ENCODE assay signal across 9 mouse cellular contexts in the genomic region with DNA sequence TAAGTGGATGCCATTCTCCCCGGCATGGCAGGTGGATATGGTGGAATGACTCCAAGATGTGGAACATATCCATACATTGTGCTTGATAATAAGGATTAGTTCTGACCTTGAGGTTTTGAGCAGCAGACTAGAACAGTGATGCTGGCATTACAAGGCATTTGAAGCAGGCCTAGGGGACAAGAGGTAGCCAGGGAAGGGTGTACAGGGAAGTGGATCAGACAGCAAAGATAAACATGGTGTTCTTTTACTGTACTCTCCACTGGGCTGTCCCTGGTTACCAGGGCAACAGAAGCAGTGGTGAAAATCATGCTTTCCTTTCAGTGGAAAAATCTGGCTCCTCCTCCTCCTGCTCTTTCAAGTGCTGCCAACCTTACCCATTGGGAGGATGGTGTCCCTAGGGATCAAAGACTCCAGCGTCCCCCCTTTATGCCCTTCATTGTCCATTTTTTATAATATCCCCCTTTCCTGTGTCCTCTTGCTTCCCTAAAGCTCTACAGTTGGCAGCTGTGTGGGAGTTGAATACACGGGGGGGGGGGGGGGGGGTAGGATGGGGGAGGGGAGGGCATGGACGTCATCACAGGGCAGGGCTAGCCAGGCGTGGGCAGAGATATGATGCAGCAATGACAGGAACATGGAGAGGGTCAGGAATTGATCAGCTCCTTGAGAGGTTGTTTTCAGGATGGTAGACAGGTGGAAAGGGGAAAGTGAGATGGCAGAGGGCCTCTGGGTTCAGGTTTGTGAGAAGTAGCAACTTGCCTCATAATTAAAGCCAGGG. TPM values are rescaled to one million over a fixed set of nuclear protein-coding genes. Genes with fewer than 3 reads are reported as not detected.
DNase-seq lines count a peak whose midpoint lies in the region; ATAC-seq and TF ChIP-seq lines count a peak whose summit lies in the region.
"Had no signal": no experiment of that assay in that cellular context is flagged by ENCODE, and none has a peak within 500 bp of the region (broad histone marks: within the 10 kb centered on the region; RNA-seq: fewer than 3 reads in every experiment).

No protein-coding gene starts in this region.

- H3K9me3 ChIP-seq in stomach, postnatal 0 days (ENCODE audit: control insufficient read depth, low read length) = no peaks in the 10 kb centered on the region
- H3K9me3 ChIP-seq: limb, embryonic 15.5 days had no signal

- peak; percentile 48; the same call in 1 of the 2 replicates for TF ChIP-seq POLR2A in cortical plate, adult 2 months (IDR thresholded peaks at IDR 0.05; ENCODE audit: extremely low read depth, insufficient read depth, low read length)
- TF ChIP-seq POLR2A in myocyte (IDR thresholded peaks at IDR 0.05; ENCODE audit: insufficient read length, low read depth) = no peak

- ATAC-seq in cerebellum, adult (ENCODE audit: insufficient number of reproducible peaks, low FRiP score, low TSS enrichment) = peak; percentile 28; the same call in 1 of the 2 replicates
- no peak for ATAC-seq in stomach, postnatal 0 days (ENCODE audit: low FRiP score, low TSS enrichment)

- TF ChIP-seq EP300 in stomach, postnatal 0 days (optimal IDR thresholded peaks at IDR 0.05) = no peak

- intact Hi-C loops in heart, postnatal 14 days (cut with DNase I) = loop anchor here (2.0 to 10.0 kb wide), 3 partner anchors 39 to 153 kb away; a partner anchor contains a TSS

- no peaks in the 10 kb centered on the region for H3K27me3 ChIP-seq in myocyte (ENCODE audit: control insufficient read depth, insufficient read depth, insufficient read length)
- no peaks in the 10 kb centered on the region for H3K27me3 ChIP-seq in stomach, postnatal 0 days (ENCODE audit: control insufficient read depth, insufficient read depth, low read length)
- H3K27me3 ChIP-seq: limb, embryonic 15.5 days had no signal

- peak overlapping the region; percentile 88 for H3K4me3 ChIP-seq in cortical plate, adult 2 months (ENCODE audit: insufficient read depth, low read length)
- H3K4me3 ChIP-seq in myocyte = no peak overlapping the region
- H3K4me3 ChIP-seq in stomach, postnatal 0 days (ENCODE audit: low read depth, low read length) = no peak overlapping the region
- H3K4me3 ChIP-seq: limb, embryonic 15.5 days had no signal

- H3K36me3 ChIP-seq in myocyte (ENCODE audit: control insufficient read depth, insufficient read depth) = no peaks in the 10 kb centered on the region
- no peaks in the 10 kb centered on the region for H3K36me3 ChIP-seq in stomach, postnatal 0 days (ENCODE audit: control insufficient read depth, insufficient read depth, low read length)
- H3K36me3 ChIP-seq: limb, embryonic 15.5 days had no signal

- H3K27ac ChIP-seq in cortical plate, adult 2 months (ENCODE audit: insufficient read depth, low read length) = peak overlapping the region; percentile 95
- H3K27ac ChIP-seq in stomach, postnatal 0 days (replicated peaks) = no peak overlapping the region
- H3K27ac ChIP-seq: limb, embryonic 15.5 days had no signal

- H3K4me2 ChIP-seq in myocyte (ENCODE audit: low read depth) = peak overlapping the region; percentile 79
- H3K4me2 ChIP-seq in stomach, postnatal 0 days (replicated peaks; ENCODE audit: low read depth) = no peak overlapping the region

- no peak overlapping the region for H3K9ac ChIP-seq in stomach, postnatal 0 days (ENCODE audit: low read length)
- H3K9ac ChIP-seq: limb, embryonic 15.5 days had no signal

- H3K79me2 ChIP-seq in myocyte (ENCODE audit: control insufficient read depth, insufficient read depth) = no peaks in the 10 kb centered on the region

- no peak overlapping the region for H3ac ChIP-seq in myocyte (ENCODE audit: control insufficient read depth, insufficient read length)

- no peak for TF ChIP-seq CTCF in cortical plate, adult 2 months (IDR thresholded peaks at IDR 0.05; ENCODE audit: extremely low read depth, insufficient read depth, low read length)
- TF ChIP-seq CTCF in stomach, postnatal 0 days (IDR thresholded peaks at IDR 0.05; ENCODE audit: low read depth) = no peak

- peaks cover 11% of the 10 kb centered on the region for H3K4me1 ChIP-seq in cortical plate, adult 2 months (ENCODE audit: control insufficient read depth, insufficient read depth, low read length)
- peaks cover 6% of the 10 kb centered on the region; the same call in 1 of the 2 replicates for H3K4me1 ChIP-seq in stomach, postnatal 0 days (replicated peaks; ENCODE audit: control insufficient read depth, insufficient read depth)

- DNase-seq in cerebellum, postnatal 4 days (ENCODE audit: low spot score in 2 of 2) = no peak
- peak; percentile 33 for DNase-seq in 3T3-L1 (ENCODE audit: low read depth, low spot score)
- peak; percentile 76 for DNase-seq in layer of hippocampus, adult 9-11 months
- no peak for DNase-seq in stomach, postnatal 0 days (ENCODE audit: low spot score)
- no peak for DNase-seq in heart, postnatal 14 days

- WGBS in stomach, postnatal 0 days = 45% methylated on average over 5 of the region's 5 CpGs

TF ChIP-seq in myocyte, 11 proteins besides CTCF, POLR2A, EP300 and RAD21:
- TF ChIP-seq TCF12 (IDR thresholded peaks at IDR 0.05; ENCODE audit: insufficient read depth, poor library complexity, severe bottlenecking) (no peak), CEBPB (IDR thresholded peaks at IDR 0.05; ENCODE audit: insufficient read depth, poor library complexity, severe bottlenecking) (no peak), MYOD1 (IDR thresholded peaks at IDR 0.05; ENCODE audit: control insufficient read depth in 1 of 3, insufficient read length in 2 of 3, low read depth in 2 of 3) (no peak), TCF3 (IDR thresholded peaks at IDR 0.05; ENCODE audit: insufficient read length, low read depth) (no peak), E2F4 (IDR thresholded peaks at IDR 0.05; ENCODE audit: insufficient read depth) (no peak), MYOG (IDR thresholded peaks at IDR 0.05; ENCODE audit: control insufficient read depth in 1 of 3, insufficient read depth in 1 of 3, insufficient read length in 2 of 3, low read depth in 2 of 3) (no peak), USF1 (IDR thresholded peaks at IDR 0.05; ENCODE audit: low read depth) (no peak), MAX (IDR thresholded peaks at IDR 0.05; ENCODE audit: low read depth) (no peak)

RNA-seq across cellular contexts. Expression of a gene that starts 39.5 kb away (rescaled TPM):
- polyA plus RNA-seq in cortical plate, adult 2 months (2012; rRNA removed) = 85.9 and 99.4 TPM in 2 replicates
- polyA plus RNA-seq in myocyte (2012; fragmentation: generic; extraction: Trizol) = 19.0 TPM
- polyA plus RNA-seq in stomach, postnatal 0 days (2015; fragmentation: Nextera tagmentation; extraction: Ambion mirVana) = 49.9 and 54.8 TPM in 2 replicates
- 100 to 1,000 TPM; 187 to 190 TPM for total RNA-seq in heart, postnatal 14 days (2021)

Comparison
In these comparisons a context has a peak if more than half of its experiments do, and no peak if none do; other contexts are left out.
1. DNase-seq: peak in 3T3-L1 (single experiment) and layer of hippocampus, adult 9-11 months (single experiment); none in cerebellum, postnatal 4 days (0 of 2), stomach, postnatal 0 days (single experiment) and heart, postnatal 14 days (0 of 2).